Mouse (Mus musculus) cerebellum, adult 2 months (tissue): ENCODE data around the gene Atp13a3.

Experiments
- CTCF ChIP-seq: fragments of 200-500 bp; IDR thresholded peaks from 2 replicates; pipeline ENCODE4 v1.5.1; 2011; ENCODE audit warnings: low read depth, mild to moderate bottlenecking, control low read depth, low read length, moderate library complexity, borderline replicate concordance; ENCODE audit not compliant: insufficient read depth
- POLR2A ChIP-seq: fragments of 200-500 bp; IDR thresholded peaks from 2 replicates; pipeline ENCODE4 v1.6.1; 2011; ENCODE audit warnings: low read length, control low read depth, borderline replicate concordance; ENCODE audit not compliant: insufficient read depth

DNA sequence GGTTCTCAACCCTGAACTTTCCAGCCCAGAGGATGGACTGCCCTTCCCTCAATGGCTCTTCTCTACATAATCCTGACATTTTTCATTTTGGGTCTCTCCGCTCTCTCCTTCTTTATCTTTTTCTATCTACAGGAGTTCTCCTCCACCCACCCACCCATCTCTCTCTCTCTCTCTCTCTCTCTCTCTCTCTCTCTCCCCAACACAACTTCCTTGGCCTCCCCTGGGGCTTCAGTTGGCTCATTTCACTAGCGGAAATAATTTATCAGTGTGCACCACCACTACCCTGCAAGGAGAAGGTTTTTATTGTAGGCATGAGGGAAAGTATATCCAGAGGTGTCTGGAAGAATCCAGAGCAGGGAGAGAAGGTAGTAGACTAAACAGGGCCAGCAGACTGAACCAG is 26.3 kb upstream of the Atp13a3 start:
- TF ChIP-seq CTCF: no peak
- no peak for TF ChIP-seq POLR2A
